In the genomic region with DNA sequence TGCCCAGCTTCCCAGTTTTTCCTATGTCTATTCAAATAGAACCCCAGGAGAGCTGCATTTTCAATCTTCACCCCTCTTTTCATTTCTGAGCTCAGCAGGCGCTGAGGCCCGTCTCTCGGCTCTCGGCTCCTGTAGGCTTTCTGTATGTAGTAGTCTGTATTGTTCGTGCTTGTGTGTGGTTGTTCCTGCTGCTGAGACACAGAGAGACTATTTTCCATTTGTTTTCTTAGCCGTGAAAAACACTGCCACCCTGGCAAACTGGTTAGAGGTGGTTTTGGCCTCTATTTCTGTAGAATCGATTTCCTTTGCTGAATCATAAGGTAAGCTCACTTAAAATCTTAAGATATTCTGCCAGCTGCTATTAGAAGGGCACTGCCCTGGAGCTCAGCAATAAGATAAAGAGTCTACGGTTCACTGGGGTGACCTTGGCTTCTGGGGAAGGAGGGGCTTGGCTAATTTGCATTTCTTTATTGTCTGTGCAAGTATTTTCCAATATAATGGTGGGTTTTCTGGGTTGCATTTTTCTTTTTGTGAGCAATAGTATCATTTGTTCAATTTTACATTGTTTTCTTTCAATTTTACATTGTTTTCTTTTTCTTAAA, we compare ENCODE assay signal across 8 mouse cellular contexts. TPM values are rescaled to one million over a fixed set of nuclear protein-coding genes. Genes with fewer than 3 reads are reported as not detected.
DNase-seq lines count a peak whose midpoint lies in the region; ATAC-seq lines count a peak whose summit lies in the region.

Gene Igsf8, plus strand, starts transcription at position 165 of the 602 bp plus-strand sequence.

- DNase-seq in lung, postnatal 10 days, result no peak
- DNase-seq in embryo, embryonic 9.5 days (ENCODE audit: extremely low spot score), result peak; percentile 12
- DNase-seq in kidney, adult 9 months, result no peak
- no peak for DNase-seq in urinary bladder, postnatal 25 days (ENCODE audit: low spot score)

- no peak within 1 kb of the TSS for H3K27ac ChIP-seq in lung, embryonic 16.5 days (ENCODE audit: low read length)
- no peak within 1 kb of the TSS for H3K27ac ChIP-seq in liver, embryonic 12.5 days
- no peak within 1 kb of the TSS for H3K27ac ChIP-seq in stomach, embryonic 15.5 days

- no peak within 1 kb of the TSS for H3K9ac ChIP-seq in lung, embryonic 16.5 days (ENCODE audit: low read length)
- H3K9ac ChIP-seq in liver, embryonic 12.5 days, result no peak within 1 kb of the TSS
- H3K9ac ChIP-seq in stomach, embryonic 15.5 days, result no peak within 1 kb of the TSS

- no peak within 1 kb of the TSS for H3K4me2 ChIP-seq in lung, embryonic 16.5 days (ENCODE audit: low read depth, low read length)
- H3K4me2 ChIP-seq in liver, embryonic 12.5 days, result no peak within 1 kb of the TSS
- no peak within 1 kb of the TSS for H3K4me2 ChIP-seq in stomach, embryonic 15.5 days

- H3K36me3 ChIP-seq in lung, embryonic 16.5 days (ENCODE audit: control insufficient read depth, insufficient read depth, low read length), result no peaks in the 10 kb centered on the region
- no peaks in the 10 kb centered on the region for H3K36me3 ChIP-seq in liver, embryonic 12.5 days
- H3K36me3 ChIP-seq in stomach, embryonic 15.5 days, result no peaks in the 10 kb centered on the region

- ATAC-seq in lung, embryonic 16.5 days (ENCODE audit: low read depth), result no peak
- no peak for ATAC-seq in hematopoietic stem cell, adult 5-6 weeks (replicated peaks in 1 of 2; ENCODE audit: insufficient read depth in 1 of 2, low FRiP score in 2 of 2, low TSS enrichment in 1 of 2, low read depth in 1 of 2, poor library complexity in 2 of 2, severe bottlenecking in 2 of 2)
- ATAC-seq in liver, embryonic 12.5 days, result no peak
- ATAC-seq in stomach, embryonic 15.5 days (ENCODE audit: insufficient read depth, low FRiP score, low read depth), result no peak

- no peak within 1 kb of the TSS for H3K4me3 ChIP-seq in lung, embryonic 16.5 days (ENCODE audit: low read length)
- H3K4me3 ChIP-seq in liver, embryonic 12.5 days, result no peak within 1 kb of the TSS
- no peak within 1 kb of the TSS for H3K4me3 ChIP-seq in stomach, embryonic 15.5 days (replicated peaks)

- H3K27me3 ChIP-seq in lung, embryonic 16.5 days (ENCODE audit: control insufficient read depth, insufficient read depth, low read depth, low read length), result no peaks in the 10 kb centered on the region
- no peaks in the 10 kb centered on the region for H3K27me3 ChIP-seq in liver, embryonic 12.5 days (replicated peaks)
- no peaks in the 10 kb centered on the region for H3K27me3 ChIP-seq in stomach, embryonic 15.5 days (replicated peaks)

- H3K4me1 ChIP-seq in lung, embryonic 16.5 days (replicated peaks; ENCODE audit: control insufficient read depth, insufficient read depth, low read length), result no peaks in the 10 kb centered on the region
- H3K4me1 ChIP-seq in liver, embryonic 12.5 days, result no peaks in the 10 kb centered on the region
- no peaks in the 10 kb centered on the region for H3K4me1 ChIP-seq in stomach, embryonic 15.5 days

- WGBS in lung, embryonic 16.5 days, result 71% methylated on average over 8 of the region's 8 CpGs
- WGBS in liver, embryonic 12.5 days (ENCODE audit: insufficient replicate concordance), result 69% methylated on average over 8 of the region's 8 CpGs
- WGBS in stomach, embryonic 15.5 days, result 63% methylated on average over 8 of the region's 8 CpGs

- H3K9me3 ChIP-seq in lung, embryonic 16.5 days (ENCODE audit: control insufficient read depth, low read length), result no peaks in the 10 kb centered on the region
- H3K9me3 ChIP-seq in liver, embryonic 12.5 days (replicated peaks), result no peaks in the 10 kb centered on the region
- no peaks in the 10 kb centered on the region for H3K9me3 ChIP-seq in stomach, embryonic 15.5 days

RNA-seq across cellular contexts. Expression of gene Igsf8, which starts in this region (rescaled TPM):
- 42.5 and 46.0 TPM in 2 replicates for polyA plus RNA-seq in lung, embryonic 16.5 days (2015; fragmentation: Nextera tagmentation; extraction: Ambion mirVana)
- 21.8 and 25.9 TPM in 2 replicates for total RNA-seq in hematopoietic stem cell, adult 5-6 weeks (2017)
- polyA plus RNA-seq in liver, embryonic 12.5 days (2016; fragmentation: Nextera tagmentation; extraction: Ambion mirVana), result 19.0 and 20.5 TPM in 2 replicates
- 44.8 and 45.0 TPM in 2 replicates for polyA plus RNA-seq in stomach, embryonic 15.5 days (2015; fragmentation: Nextera tagmentation; extraction: Ambion mirVana)
